In the genomic region with DNA sequence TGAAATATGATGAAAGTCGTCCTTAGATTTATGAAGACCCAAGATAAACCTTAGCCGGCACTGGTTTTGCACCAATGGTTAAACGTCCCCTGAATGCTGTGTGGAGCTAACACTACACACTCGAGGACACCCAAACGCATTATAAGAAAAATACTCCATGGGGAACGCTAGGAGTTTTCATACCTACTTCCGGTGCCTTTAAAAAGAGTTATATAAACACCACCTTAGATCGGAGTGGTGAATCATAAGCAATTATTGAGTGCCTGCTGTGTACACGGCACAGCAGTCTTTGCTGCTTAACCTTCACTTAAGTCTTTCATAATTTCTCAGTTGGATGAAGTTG, we compare ENCODE assay signal across 8 mouse cellular contexts. TPM values are rescaled to one million over a fixed set of nuclear protein-coding genes. Genes with fewer than 3 reads are reported as not detected.
DNase-seq lines count a peak whose midpoint lies in the region; ATAC-seq and TF ChIP-seq lines count a peak whose summit lies in the region.

No protein-coding gene starts in this region.

- peak overlapping the region; percentile 64 for H3K4me2 ChIP-seq in kidney, embryonic 16.5 days (replicated peaks; ENCODE audit: low read depth, low read length)
- peak overlapping the region; percentile 81 for H3K4me2 ChIP-seq in hindbrain, postnatal 0 days (ENCODE audit: low read depth, low read length)
- H3K4me2 ChIP-seq in midbrain, postnatal 0 days (ENCODE audit: low read depth, low read length, poor library complexity, severe bottlenecking) = peak overlapping the region; percentile 76

- no peak for DNase-seq in kidney, adult 11 months
- DNase-seq in embryo, embryonic 10.5 days (ENCODE audit: low spot score) = peak; percentile 59
- DNase-seq in hindbrain, postnatal 0 days (ENCODE audit: low spot score) = no peak
- no peak for DNase-seq in midbrain, postnatal 0 days (ENCODE audit: low spot score)
- DNase-seq in thymus, postnatal 36 days = no peak
- no peak for DNase-seq in c-Kit-positive CD71-positive TER-119-positive erythroid progenitor cells, embryonic 14.5 days (ENCODE audit: low spot score)
- no peak for DNase-seq in kidney, adult 8-10 months

- whole genome bisulfite sequencing in kidney, embryonic 16.5 days = 4% methylated on average over 9 of the region's 9 CpGs
- 10% methylated on average over 9 of the region's 9 CpGs for WGBS in hindbrain, postnatal 0 days
- WGBS in midbrain, postnatal 0 days = 9% methylated on average over 9 of the region's 9 CpGs

- H3K9ac ChIP-seq in kidney, embryonic 16.5 days (replicated peaks; ENCODE audit: low read length) = peak overlapping the region; percentile 99
- peak overlapping the region; percentile 99 for H3K9ac ChIP-seq in hindbrain, postnatal 0 days (replicated peaks; ENCODE audit: low read length)
- peak overlapping the region; percentile 99; the same call in 1 of the 2 replicates for H3K9ac ChIP-seq in midbrain, postnatal 0 days (replicated peaks; ENCODE audit: low read length, poor library complexity, severe bottlenecking)

- H3K4me3 ChIP-seq in kidney, embryonic 16.5 days (ENCODE audit: low read length) = peak overlapping the region; percentile 92
- H3K4me3 ChIP-seq in hindbrain, postnatal 0 days (ENCODE audit: low read length) = peak overlapping the region; percentile 97
- peak overlapping the region; percentile 95 for H3K4me3 ChIP-seq in midbrain, postnatal 0 days (ENCODE audit: low read depth, low read length)

- no peaks in the 10 kb centered on the region for H3K9me3 ChIP-seq in kidney, embryonic 16.5 days (ENCODE audit: low read length)
- no peaks in the 10 kb centered on the region for H3K9me3 ChIP-seq in hindbrain, postnatal 0 days (ENCODE audit: low read length)
- H3K9me3 ChIP-seq in midbrain, postnatal 0 days (ENCODE audit: low read length) = no peaks in the 10 kb centered on the region

- H3K27me3 ChIP-seq in kidney, embryonic 16.5 days (ENCODE audit: insufficient read depth, low read length) = no peaks in the 10 kb centered on the region
- no peaks in the 10 kb centered on the region for H3K27me3 ChIP-seq in hindbrain, postnatal 0 days (ENCODE audit: insufficient read depth, low read length)
- H3K27me3 ChIP-seq in midbrain, postnatal 0 days (ENCODE audit: insufficient read depth, low read length) = no peaks in the 10 kb centered on the region

- no peak for ATAC-seq in kidney, embryonic 16.5 days (ENCODE audit: low FRiP score, low TSS enrichment)
- no peak for ATAC-seq in hindbrain, postnatal 0 days
- ATAC-seq in midbrain, postnatal 0 days (ENCODE audit: low FRiP score) = no peak

- peaks cover 5% of the 10 kb centered on the region for H3K4me1 ChIP-seq in kidney, embryonic 16.5 days (ENCODE audit: insufficient read depth, low read length)
- peaks cover 6% of the 10 kb centered on the region; the same call in 1 of the 2 replicates for H3K4me1 ChIP-seq in hindbrain, postnatal 0 days (ENCODE audit: insufficient read depth, low read length)
- H3K4me1 ChIP-seq in midbrain, postnatal 0 days (ENCODE audit: insufficient read depth, low read length) = 0 out of 2 replicates have a peak, but pooled peaks cover 2% of the 10 kb centered on the region

- TF ChIP-seq CTCF in hindbrain, postnatal 0 days (IDR thresholded peaks at IDR 0.05; ENCODE audit: low read depth) = no peak
- TF ChIP-seq CTCF in midbrain, postnatal 0 days (IDR thresholded peaks at IDR 0.05) = no peak

- peak overlapping the region; percentile 100 for H3K27ac ChIP-seq in kidney, embryonic 16.5 days (ENCODE audit: low read length)
- H3K27ac ChIP-seq in hindbrain, postnatal 0 days = peak overlapping the region; percentile 97
- peak overlapping the region; percentile 100 for H3K27ac ChIP-seq in midbrain, postnatal 0 days (ENCODE audit: low read depth, low read length)

- H3K36me3 ChIP-seq in kidney, embryonic 16.5 days (ENCODE audit: insufficient read depth, low read length) = no peaks in the 10 kb centered on the region
- H3K36me3 ChIP-seq in hindbrain, postnatal 0 days (ENCODE audit: insufficient read depth, low read length) = no peaks in the 10 kb centered on the region
- H3K36me3 ChIP-seq in midbrain, postnatal 0 days (ENCODE audit: insufficient read depth, low read length) = no peaks in the 10 kb centered on the region

RNA-seq across cellular contexts. Expression of a gene that starts 0.7 kb away (rescaled TPM):
- polyA plus RNA-seq in kidney, embryonic 16.5 days (2015; fragmentation: Nextera tagmentation; extraction: Ambion mirVana) = 10.9 and 11.0 TPM in 2 replicates
- total RNA-seq in hindbrain, postnatal 0 days (2014; rRNA removed) = 62.5 and 64.6 TPM in 2 replicates
- polyA plus RNA-seq in hindbrain, postnatal 0 days (2015; fragmentation: Nextera tagmentation; extraction: Ambion mirVana) = 10.5 and 10.9 TPM in 2 replicates
- 62.0 and 73.3 TPM in 2 replicates for total RNA-seq in midbrain, postnatal 0 days (2014; rRNA removed)
- polyA plus RNA-seq in midbrain, postnatal 0 days (2015; fragmentation: Nextera tagmentation; extraction: Ambion mirVana) = 10.1 and 11.9 TPM in 2 replicates
